Mouse (Mus musculus) gastrocnemius, postnatal 25 days (tissue): Measurements from ENCODE around the gene Frmd4a. TPM values are rescaled to one million over a fixed set of nuclear protein-coding genes. Genes with fewer than 3 reads are reported as not detected.
A peak's percentile ranks its signal among the peaks of the same experiment; 100 is the strongest.

Experiments used
- DNase-seq: peaks from one replicate; pipeline ENCODE4 v3.0.0; 2022
- total RNA-seq, 2 experiments: library from RNA; stranded (reverse); gene quantifications; 1 replicate in 1 of 2; 2 replicates in 1 of 2; pipeline ENCODE4 v1.2.3; 2021

Gene Frmd4a
- total RNA-seq, 2 experiments from 2014 or later: 5.3 to 5.6 TPM

- no peak for DNase-seq
Measured at GRCm38 (mm10) chr2:4339530-4340218, 322.2 kb downstream of the Frmd4a start.

- no peak for DNase-seq
Measured at GRCm38 (mm10) chr2:4340378-4340777, 322.9 kb downstream of the Frmd4a start.

GRCm38 (mm10) chr2:4341141-4341540 is 323.6 kb downstream of the Frmd4a start:
- no peak for DNase-seq

GRCm38 (mm10) chr2:4342005-4342404 is 324.5 kb downstream of the Frmd4a start:
- DNase-seq: no peak

- no peak for DNase-seq
Measured at GRCm38 (mm10) chr2:4344411-4344810, 326.9 kb downstream of the Frmd4a start.

- no peak for DNase-seq
Measured at GRCm38 (mm10) chr2:4346232-4346631, 328.7 kb downstream of the Frmd4a start.

GRCm38 (mm10) chr2:4346953-4347352 is 329.4 kb downstream of the Frmd4a start:
- no peak for DNase-seq

GRCm38 (mm10) chr2:4347782-4348181 is 330.3 kb downstream of the Frmd4a start:
- no peak for DNase-seq

GRCm38 (mm10) chr2:4348509-4348908 is 331.0 kb downstream of the Frmd4a start:
- DNase-seq: no peak

- no peak for DNase-seq
Measured at GRCm38 (mm10) chr2:4356812-4357384, 339.4 kb downstream of the Frmd4a start.

- no peak for DNase-seq
Measured at GRCm38 (mm10) chr2:4361981-4362834, 344.7 kb downstream of the Frmd4a start.

- no peak for DNase-seq
Measured at GRCm38 (mm10) chr2:4364908-4365307, 347.4 kb downstream of the Frmd4a start.

- no peak for DNase-seq
Measured at GRCm38 (mm10) chr2:4368544-4368943, 351.0 kb downstream of the Frmd4a start.

GRCm38 (mm10) chr2:4370499-4370898 is 353.0 kb downstream of the Frmd4a start:
- DNase-seq: no peak

GRCm38 (mm10) chr2:4371341-4371740 is 353.8 kb downstream of the Frmd4a start:
- DNase-seq: no peak

GRCm38 (mm10) chr2:4378844-4379243 is 361.3 kb downstream of the Frmd4a start:
- DNase-seq: no peak

- DNase-seq: no peak
Measured at GRCm38 (mm10) chr2:4380435-4380834, 362.9 kb downstream of the Frmd4a start.

- no peak for DNase-seq
Measured at GRCm38 (mm10) chr2:4380926-4381325, 363.4 kb downstream of the Frmd4a start.

GRCm38 (mm10) chr2:4386468-4386867 is 369.0 kb downstream of the Frmd4a start:
- no peak for DNase-seq

GRCm38 (mm10) chr2:4389330-4389729 is 371.8 kb downstream of the Frmd4a start:
- DNase-seq: no peak

- DNase-seq: no peak
Measured at GRCm38 (mm10) chr2:4391091-4391490, 373.6 kb downstream of the Frmd4a start.

- peak; percentile 23 for DNase-seq
Measured at GRCm38 (mm10) chr2:4391678-4392085, 374.2 kb downstream of the Frmd4a start.

- DNase-seq: no peak
Measured at GRCm38 (mm10) chr2:4393046-4393445, 375.5 kb downstream of the Frmd4a start.
